Mouse (Mus musculus) ES-Bruce4 (cell line): Measurements from ENCODE around the gene Ear6. TPM values are rescaled to one million over a fixed set of nuclear protein-coding genes. Genes with fewer than 3 reads are reported as not detected.

Source experiments
- H3K27ac ChIP-seq: 2 replicates; pipeline ENCODE4 v1.5.1; 2012; ENCODE audit warnings: low read length, inconsistent platforms; ENCODE audit not compliant: insufficient read depth
- H3K27me3 ChIP-seq: 2 replicates; pipeline ENCODE4 v1.6.1; 2012; ENCODE audit warnings: mild to moderate bottlenecking, low read length, inconsistent platforms; ENCODE audit not compliant: control insufficient read depth, poor library complexity, insufficient read depth, severe bottlenecking
- H3K36me3 ChIP-seq: 2 replicates; pipeline ENCODE4 v1.6.1; 2012; ENCODE audit warnings: inconsistent platforms, mild to moderate bottlenecking, low read length, moderate library complexity; ENCODE audit not compliant: control insufficient read depth, poor library complexity, insufficient read depth, severe bottlenecking
- H3K4me1 ChIP-seq: one replicate; pipeline ENCODE4 v1.8.1; 2011; ENCODE audit warnings: low read length; ENCODE audit not compliant: control insufficient read depth, insufficient read depth
- H3K4me3 ChIP-seq: 2 replicates; pipeline ENCODE4 v1.5.1; 2011; ENCODE audit warnings: low read depth, mild to moderate bottlenecking, low read length
- H3K9ac ChIP-seq: 2 replicates; pipeline ENCODE4 v1.6.1; 2012; ENCODE audit warnings: low read depth, mild to moderate bottlenecking, inconsistent platforms; ENCODE audit not compliant: poor library complexity, severe bottlenecking
- H3K9me3 ChIP-seq: replicated peaks from 2 replicates; pipeline ENCODE4 v1.6.1; 2012; ENCODE audit warnings: mild to moderate bottlenecking, low read length, inconsistent platforms; ENCODE audit not compliant: control insufficient read depth, poor library complexity, insufficient read depth, severe bottlenecking
- CTCF ChIP-seq: IDR thresholded peaks from one replicate; pipeline ENCODE4 v1.8.1; 2011; ENCODE audit warnings: low read depth, low read length
- EP300 ChIP-seq: IDR thresholded peaks from 2 replicates; pipeline ENCODE4 v1.6.1; 2011; ENCODE audit warnings: low read depth, low read length; ENCODE audit not compliant: insufficient read depth
- POLR2A ChIP-seq: IDR thresholded peaks from one replicate; pipeline ENCODE4 v1.8.1; 2011; ENCODE audit warnings: low read length; ENCODE audit not compliant: insufficient read depth
- polyA plus RNA-seq: library from polyadenylated mRNA; stranded (reverse); fragments of >200 nt; gene quantifications from 2 replicates; pipeline ENCODE4 v1.2.4, GENCODE M21; 2011; ENCODE audit warnings: low read depth; ENCODE audit not compliant: missing spikeins, insufficient read depth, insufficient read length

The Ear6 gene
- polyA plus RNA-seq, 1 experiment, result not detected

DNA sequence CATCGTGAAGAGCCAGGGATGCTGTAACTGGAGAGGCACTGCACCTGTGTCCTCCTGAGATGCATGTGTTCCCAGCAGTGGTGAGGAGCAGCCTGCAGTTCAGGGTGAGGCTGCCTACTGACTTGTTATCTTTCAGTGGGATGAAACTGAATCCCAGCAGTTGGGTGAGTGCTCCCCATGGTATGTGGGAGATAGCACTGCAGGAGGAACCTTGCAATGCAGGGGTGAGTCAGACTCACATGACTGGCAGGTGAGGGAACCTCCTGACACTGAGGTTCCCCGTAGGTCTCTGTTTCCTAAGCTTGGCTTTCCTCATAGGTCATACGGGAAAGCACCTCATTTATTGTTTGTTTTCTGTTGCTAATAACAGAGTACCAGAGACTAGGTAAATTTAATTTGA, 24.0 kb downstream of the Ear6 start:
- Histone ChIP-seq H3K27ac (no peak overlapping the region), H3K9ac (no peak overlapping the region), H3K9me3 (no peaks in the 10 kb centered on the region), H3K4me1 (no peaks in the 10 kb centered on the region), H3K4me3 (no peak overlapping the region), H3K27me3 (no peaks in the 10 kb centered on the region), H3K36me3 (no peaks in the 10 kb centered on the region)
- TF ChIP-seq POLR2A (no peak), CTCF (no peak), EP300 (no peak)

DNA sequence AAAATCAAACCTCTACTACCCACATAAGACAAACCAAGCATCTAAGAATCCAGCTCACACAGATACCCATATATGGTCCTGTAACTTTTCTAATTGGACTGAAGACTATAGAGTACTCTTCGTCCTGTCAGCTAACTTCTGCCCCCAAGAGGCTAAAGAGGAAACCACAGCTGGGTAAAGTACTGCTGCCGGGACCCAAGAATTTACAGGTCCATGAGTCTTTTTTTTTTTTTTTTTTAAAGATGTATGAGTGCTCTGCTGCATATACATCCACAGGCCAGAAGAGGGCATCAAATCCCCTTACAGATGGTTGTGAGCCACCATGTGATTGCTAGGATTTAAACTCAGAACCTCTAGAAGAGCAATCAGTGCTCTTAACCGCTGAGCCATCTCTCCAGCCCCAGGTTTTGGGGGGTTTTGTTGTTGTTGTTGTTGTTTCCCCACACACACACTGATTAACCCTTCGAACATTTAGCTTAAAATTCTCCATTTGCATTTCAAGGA, 30.1 kb downstream of the Ear6 start:
- Histone ChIP-seq H3K9ac (peak overlapping the region; percentile 75), H3K4me3 (0 out of 2 replicates have a peak overlapping the region, but pooled peaks have one; percentile 36), H3K4me1 (peaks cover 2% of the 10 kb centered on the region), H3K36me3 (peaks cover 16% of the 10 kb centered on the region; the same call in 1 of the 2 replicates), H3K9me3 (no peaks in the 10 kb centered on the region), H3K27me3 (no peaks in the 10 kb centered on the region), H3K27ac (peak overlapping the region; percentile 82)
- TF ChIP-seq EP300, result no peak
- TF ChIP-seq CTCF, result no peak
- TF ChIP-seq POLR2A, result no peak

DNA sequence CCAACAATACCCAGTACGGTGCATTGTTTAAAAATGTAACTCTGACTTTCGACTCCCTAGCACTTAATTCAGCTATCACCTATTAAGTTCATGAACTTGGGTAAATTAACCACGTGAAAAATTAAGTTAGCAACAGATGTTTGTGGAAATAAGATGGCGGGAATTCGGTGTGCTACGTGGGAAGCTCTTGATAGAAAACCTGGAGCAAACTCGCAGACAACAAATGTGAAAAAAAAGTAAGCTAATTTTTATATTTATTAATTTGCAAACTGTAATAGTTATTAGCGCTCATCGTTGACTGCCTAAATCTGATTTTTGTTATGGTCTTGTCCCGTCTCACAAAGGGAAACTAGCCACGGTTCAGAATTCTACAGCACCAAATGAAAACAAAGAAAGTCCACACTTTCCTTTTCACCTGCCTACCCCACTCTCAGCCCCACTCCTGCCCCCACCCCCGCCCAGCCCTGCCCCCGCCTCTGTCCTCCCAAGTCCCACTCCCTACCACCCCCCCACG, 30.6 kb downstream of the Ear6 start:
- Histone ChIP-seq H3K36me3 (peaks cover 21% of the 10 kb centered on the region), H3K9ac (peak overlapping the region; percentile 75), H3K27ac (peak overlapping the region; percentile 82), H3K4me1 (peaks cover 2% of the 10 kb centered on the region), H3K4me3 (peak overlapping the region; percentile 36), H3K9me3 (no peaks in the 10 kb centered on the region), H3K27me3 (no peaks in the 10 kb centered on the region)
- no peak for TF ChIP-seq POLR2A
- no peak for TF ChIP-seq EP300
- no peak for TF ChIP-seq CTCF

DNA sequence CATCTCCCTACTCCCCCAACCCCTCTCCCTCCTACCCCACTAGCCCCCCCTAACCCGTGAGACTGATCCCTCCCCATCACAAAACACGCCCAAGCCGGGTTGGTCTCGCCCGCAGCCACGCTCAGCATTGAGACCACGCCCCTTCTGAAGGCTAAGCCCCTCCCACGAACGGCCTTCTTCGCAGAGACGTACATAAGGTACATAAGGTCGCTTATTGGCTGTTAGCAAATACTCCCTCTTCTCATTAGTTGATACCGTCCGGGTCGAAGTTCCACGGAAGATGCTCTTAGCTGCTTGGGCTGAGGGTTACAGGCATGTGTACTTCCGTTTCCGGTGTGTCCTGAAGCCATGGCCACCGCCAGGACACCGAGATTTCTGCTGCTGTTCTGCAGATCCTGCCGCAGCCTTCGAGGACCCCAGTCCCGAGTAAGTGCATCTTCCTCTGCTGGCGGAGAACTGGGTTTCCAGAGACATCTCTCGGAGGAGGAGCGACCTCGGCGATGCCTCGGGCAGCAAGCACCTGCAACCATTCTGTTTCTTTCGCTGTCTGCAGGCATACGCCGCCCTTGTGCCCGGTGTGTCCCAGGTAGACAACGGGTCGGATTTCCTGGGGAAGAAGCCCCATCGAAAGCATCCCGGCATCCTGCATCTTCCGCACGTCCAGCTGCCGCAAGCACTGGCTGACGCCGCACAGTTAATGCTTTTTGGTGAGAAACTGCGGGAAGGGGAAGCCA, 31.3 kb downstream of the Ear6 start, which contains the start of gene Mettl17:
Gene Mettl17, plus strand, starts transcription at position 245 of the 734 bp plus-strand sequence.
- Histone ChIP-seq H3K9me3 (no peaks in the 10 kb centered on the region), H3K4me1 (peaks cover 2% of the 10 kb centered on the region), H3K4me3 (peak within 1 kb of the TSS; percentile 84), H3K36me3 (peaks cover 28% of the 10 kb centered on the region), H3K27ac (peak within 1 kb of the TSS; percentile 82), H3K9ac (peak within 1 kb of the TSS; percentile 75), H3K27me3 (no peaks in the 10 kb centered on the region)
- TF ChIP-seq CTCF, result no peak
- TF ChIP-seq EP300, result no peak
- no peak for TF ChIP-seq POLR2A

DNA sequence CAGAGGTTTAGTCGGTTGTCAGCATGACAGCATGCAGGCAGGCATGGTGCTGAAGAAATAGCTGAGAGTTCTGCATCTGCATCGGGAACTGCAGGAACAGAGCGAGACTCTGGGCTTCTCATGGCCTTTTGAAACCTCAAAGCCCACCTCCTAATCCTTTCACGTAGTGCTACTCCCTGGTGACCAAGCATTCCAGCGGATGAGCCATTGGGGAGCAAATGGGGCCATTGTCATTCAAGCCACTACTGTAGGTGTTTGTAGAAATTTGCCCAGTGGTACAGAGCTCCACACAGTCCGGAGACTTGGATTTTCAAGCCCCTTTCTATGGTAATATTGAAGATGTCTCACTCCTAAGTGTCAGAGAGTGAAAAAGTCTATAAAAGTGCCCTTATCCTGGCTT, 32.6 kb downstream of the Ear6 start:
- TF ChIP-seq EP300, result no peak
- TF ChIP-seq CTCF, result no peak
- no peak for TF ChIP-seq POLR2A
- H3K9ac ChIP-seq, result no peak overlapping the region
- H3K27ac ChIP-seq, result no peak overlapping the region
- H3K36me3 ChIP-seq, result peaks cover 37% of the 10 kb centered on the region
- no peaks in the 10 kb centered on the region for H3K9me3 ChIP-seq
- H3K4me1 ChIP-seq, result peaks cover 2% of the 10 kb centered on the region
- peak overlapping the region; percentile 23; the same call in 1 of the 2 replicates for H3K4me3 ChIP-seq
- no peaks in the 10 kb centered on the region for H3K27me3 ChIP-seq

DNA sequence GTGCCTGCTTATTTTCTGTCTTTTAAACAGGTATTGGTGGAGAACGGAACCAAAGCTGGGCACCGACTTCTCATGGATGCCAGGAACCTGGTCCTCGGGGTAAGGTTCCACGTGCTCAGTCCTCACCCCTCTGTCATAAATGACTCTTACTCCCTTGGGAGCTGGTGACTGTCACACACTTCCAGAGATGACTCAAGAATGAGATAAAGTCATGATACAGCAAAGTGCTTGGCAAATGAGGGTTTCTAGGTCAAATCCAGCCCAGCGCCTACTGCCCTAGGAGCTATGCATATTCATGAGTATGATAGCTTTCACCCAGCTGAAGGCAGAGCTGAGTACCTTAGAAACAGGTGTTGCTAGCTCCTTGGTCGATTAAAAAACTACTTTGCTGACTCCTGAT, 36.3 kb downstream of the Ear6 start:
- Histone ChIP-seq H3K36me3 (peaks cover 43% of the 10 kb centered on the region), H3K4me3 (no peak overlapping the region), H3K27ac (no peak overlapping the region), H3K9ac (no peak overlapping the region), H3K9me3 (no peaks in the 10 kb centered on the region), H3K27me3 (no peaks in the 10 kb centered on the region), H3K4me1 (peaks cover 5% of the 10 kb centered on the region)
- no peak for TF ChIP-seq EP300
- no peak for TF ChIP-seq POLR2A
- no peak for TF ChIP-seq CTCF
